Mouse (Mus musculus) left cerebral cortex, adult 9 months (tissue): Measurements from ENCODE around the gene Fbxw18.
"Not testable (repeated sequence)": the region's sequence is repeated elsewhere in the genome, so short reads cannot be mapped to it uniquely, and the experiment has no call there.

Source experiments
- DNase-seq, 2 experiments: peaks; one replicate each; pipeline ENCODE4 v3.0.0; 2022; ENCODE audit warnings: low spot score in 2 of 2

The Fbxw18 gene

GRCm38 (mm10) chr9:109702600-109702999, at the start of gene Fbxw18:
Gene Fbxw18, minus strand, starts transcription at chr9:109702700.
- not testable (repeated sequence) for DNase-seq

DNA sequence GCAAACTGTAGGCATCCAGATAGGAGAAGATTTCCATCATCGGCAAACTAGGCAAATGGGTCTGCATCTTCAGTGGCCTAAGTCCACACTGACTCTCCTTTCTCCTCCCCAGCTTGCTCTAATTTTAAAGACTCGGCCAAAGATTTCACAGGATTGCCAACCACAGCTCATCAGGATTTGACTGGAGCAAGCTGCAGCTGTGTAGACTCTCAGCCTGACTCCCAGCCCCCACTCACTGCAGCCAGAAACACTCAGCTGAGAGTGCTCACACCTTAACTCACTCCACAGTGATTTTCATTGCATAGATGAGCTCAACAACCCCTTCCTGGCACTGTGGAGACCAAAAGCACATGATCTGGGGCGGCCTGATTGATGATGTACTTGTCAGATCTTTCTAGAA, 43.5 kb upstream of the Fbxw18 start, which contains the start of gene Fbxw26:
Gene Fbxw26 (minus strand): TSS at position 101 of the 400 bp plus-strand sequence.
- DNase-seq: not testable (repeated sequence)

DNA sequence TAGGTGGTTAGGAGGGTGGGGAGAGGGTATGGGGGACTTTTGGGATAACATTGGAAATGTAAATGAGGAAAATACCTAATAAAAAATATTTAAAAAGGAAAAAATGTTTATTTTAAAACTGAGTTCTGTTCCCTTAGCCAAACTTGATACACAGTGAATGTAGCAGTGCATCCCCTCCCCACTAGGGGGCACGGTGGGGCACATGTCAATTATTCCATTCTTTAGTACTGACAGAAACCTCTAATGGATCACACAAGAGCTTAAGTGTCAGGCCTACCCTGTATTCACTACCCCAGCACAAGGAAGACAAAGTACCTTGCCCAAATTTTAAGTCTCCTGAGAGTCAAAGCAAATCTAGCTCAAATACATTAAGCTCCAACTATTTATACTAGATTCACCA, 17.2 kb downstream of the Fbxw18 start:
- DNase-seq: peak in 1 of 2 experiments; percentile 2

GRCm38 (mm10) chr9:109664552-109664951, 37.9 kb downstream of the Fbxw18 start, which contains the start of gene Fbxw25:
Gene Fbxw25, minus strand, starts transcription at chr9:109664652.
- not testable (repeated sequence) for DNase-seq
